Mouse (Mus musculus): Measurements from ENCODE around the gene Numb. TPM values are rescaled to one million over a fixed set of nuclear protein-coding genes. Genes with fewer than 3 reads are reported as not detected.

The Numb gene
- polyA plus RNA-seq, 1 experiment from 2014 or later, result 15.9 TPM

DNA sequence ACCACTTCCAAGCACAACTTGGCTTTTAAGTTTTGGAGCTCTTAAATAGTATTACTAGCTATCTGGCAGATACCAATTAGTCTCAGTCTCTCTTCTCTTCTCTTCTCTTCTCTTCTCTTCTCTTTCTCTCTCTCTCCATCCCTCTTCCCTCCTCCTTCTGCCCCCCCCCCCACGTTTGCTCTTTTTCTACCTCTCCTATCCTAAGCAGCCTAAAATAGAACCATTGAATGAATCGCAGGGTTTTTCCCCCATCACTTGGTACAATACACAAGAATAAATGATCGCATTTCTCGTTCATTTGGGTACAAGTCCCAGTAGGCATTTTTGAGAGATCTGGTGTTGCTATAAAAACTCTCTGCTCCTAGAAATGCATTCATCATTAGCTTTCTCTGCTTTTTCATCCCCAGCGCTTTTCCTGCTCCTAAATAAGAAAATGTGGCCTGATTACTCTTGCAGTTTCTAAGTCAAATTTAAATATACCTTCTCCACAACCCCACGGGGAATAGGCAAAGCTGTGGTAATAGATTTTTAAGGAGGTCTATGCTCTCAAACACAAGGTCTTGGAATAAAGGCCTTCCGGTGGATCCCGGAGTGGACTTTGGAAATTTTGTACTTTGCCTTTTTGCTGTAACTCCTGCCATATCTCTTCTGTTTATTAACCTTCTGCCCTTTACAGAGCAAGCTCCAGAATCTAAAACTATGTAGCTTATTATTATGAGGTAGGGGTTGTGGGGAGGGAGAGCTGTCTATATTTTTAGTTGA is 1.2 kb upstream of the Numb start:
- ATAC-seq (ENCODE audit: insufficient read depth), result no peak
- Histone ChIP-seq H3K4me3 (replicated peaks) (peak overlapping the region; percentile 93), H3K27ac (replicated peaks) (peak overlapping the region; percentile 77), H3K4me2 (peak overlapping the region; percentile 77), H3K9ac (peak overlapping the region; percentile 69), H3K9me3 (replicated peaks) (no peaks in the 10 kb centered on the region), H3K36me3 (replicated peaks) (no peaks in the 10 kb centered on the region), H3K27me3 (no peaks in the 10 kb centered on the region), H3K4me1 (replicated peaks) (peaks cover 29% of the 10 kb centered on the region)
- WGBS (ENCODE audit: insufficient replicate concordance), result 57% methylated on average over 8 of the region's 8 CpGs

GRCm38 (mm10) chr12:83920721-83921441 is 853 bp downstream of the Numb start:
- 0 out of 2 replicates have a peak, but pooled peaks cover 4% of the 10 kb centered on the region for H3K36me3 ChIP-seq (replicated peaks)
- 4% methylated on average over 31 of the region's 31 CpGs for WGBS (ENCODE audit: insufficient replicate concordance)
- no peaks in the 10 kb centered on the region for H3K9me3 ChIP-seq (replicated peaks)
- H3K27ac ChIP-seq (replicated peaks), result peak overlapping the region; percentile 86
- no peaks in the 10 kb centered on the region for H3K27me3 ChIP-seq
- no peak for ATAC-seq (ENCODE audit: insufficient read depth)
- peak overlapping the region; percentile 88 for H3K4me2 ChIP-seq
- peaks cover 29% of the 10 kb centered on the region for H3K4me1 ChIP-seq (replicated peaks)
- peak overlapping the region; percentile 95 for H3K9ac ChIP-seq
- H3K4me3 ChIP-seq (replicated peaks), result peak overlapping the region; percentile 93

DNA sequence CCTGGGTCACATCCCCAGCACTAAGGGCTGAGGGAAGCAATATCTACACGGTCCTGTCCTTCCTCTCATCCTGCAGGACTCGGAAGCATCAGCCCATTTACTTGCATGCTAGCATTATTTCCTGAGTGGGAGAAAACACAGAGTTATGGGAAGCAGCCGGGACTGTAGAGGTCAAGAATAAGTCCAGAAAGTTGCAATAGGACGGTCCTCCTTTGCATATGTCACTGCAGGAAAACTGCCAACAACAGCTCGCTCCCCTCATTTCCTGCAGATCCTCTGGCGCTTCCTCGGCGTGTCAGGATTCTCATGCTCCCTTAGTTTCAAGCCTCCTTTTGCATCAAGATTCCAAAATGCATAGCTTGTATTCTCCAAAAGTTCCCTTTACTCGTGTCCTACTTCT is 4.8 kb downstream of the Numb start:
- no peak overlapping the region for H3K4me2 ChIP-seq
- 0 out of 2 replicates have a peak, but pooled peaks cover 9% of the 10 kb centered on the region for H3K36me3 ChIP-seq (replicated peaks)
- no peak overlapping the region for H3K4me3 ChIP-seq (replicated peaks)
- H3K9me3 ChIP-seq (replicated peaks), result no peaks in the 10 kb centered on the region
- H3K27ac ChIP-seq (replicated peaks), result no peak overlapping the region
- WGBS (ENCODE audit: insufficient replicate concordance), result 61% methylated on average over 9 of the region's 9 CpGs
- ATAC-seq (ENCODE audit: insufficient read depth), result no peak
- H3K27me3 ChIP-seq, result no peaks in the 10 kb centered on the region
- peaks cover 20% of the 10 kb centered on the region for H3K4me1 ChIP-seq (replicated peaks)
- H3K9ac ChIP-seq, result no peak overlapping the region

DNA sequence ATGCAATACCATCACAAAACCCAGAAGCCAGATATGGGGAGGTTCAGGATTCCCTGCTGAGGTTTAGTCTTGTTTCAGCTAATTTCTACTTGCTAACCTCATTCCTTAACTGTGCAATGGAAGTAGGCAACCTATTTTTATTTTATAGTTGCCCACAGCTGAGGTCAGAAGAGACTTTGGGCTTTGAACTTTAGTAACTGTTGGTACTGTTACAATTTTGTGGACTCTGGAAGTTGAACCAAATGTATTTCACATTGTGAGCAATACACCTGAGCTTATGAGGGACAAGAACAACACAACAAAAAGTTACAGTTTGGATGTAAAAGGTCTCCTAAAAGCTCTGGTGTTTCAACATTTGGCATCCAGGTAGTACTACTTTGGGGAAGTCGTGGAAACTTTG is 6.9 kb downstream of the Numb start:
- ATAC-seq (ENCODE audit: insufficient read depth), result no peak
- H3K4me2 ChIP-seq, result no peak overlapping the region
- no peak overlapping the region for H3K4me3 ChIP-seq (replicated peaks)
- H3K4me1 ChIP-seq (replicated peaks), result peaks cover 24% of the 10 kb centered on the region
- H3K9ac ChIP-seq, result no peak overlapping the region
- H3K27ac ChIP-seq (replicated peaks), result no peak overlapping the region
- 0 out of 2 replicates have a peak, but pooled peaks cover 9% of the 10 kb centered on the region for H3K36me3 ChIP-seq (replicated peaks)
- H3K9me3 ChIP-seq (replicated peaks), result no peaks in the 10 kb centered on the region
- no peaks in the 10 kb centered on the region for H3K27me3 ChIP-seq
- WGBS (ENCODE audit: insufficient replicate concordance), result 53% methylated on average over 1 of the region's 1 CpGs

- Histone ChIP-seq H3K4me2 (no peak overlapping the region), H3K27ac (replicated peaks) (no peak overlapping the region)
- 70% methylated on average over 4 of the region's 4 CpGs for WGBS (ENCODE audit: insufficient replicate concordance)
Observed at GRCm38 (mm10) chr12:83914202-83914740, 7.5 kb downstream of the Numb start.

GRCm38 (mm10) chr12:83910451-83910850 is 11.3 kb downstream of the Numb start:
- WGBS (ENCODE audit: insufficient replicate concordance), result 75% methylated on average over 2 of the region's 2 CpGs
- no peak overlapping the region for H3K4me3 ChIP-seq (replicated peaks)
- peak; percentile 64 for ATAC-seq (ENCODE audit: insufficient read depth)
- H3K27ac ChIP-seq (replicated peaks), result peak overlapping the region; percentile 51; the same call in 1 of the 2 replicates
- H3K4me1 ChIP-seq (replicated peaks), result peaks cover 21% of the 10 kb centered on the region
- H3K27me3 ChIP-seq, result no peaks in the 10 kb centered on the region
- H3K9me3 ChIP-seq (replicated peaks), result no peaks in the 10 kb centered on the region
- 0 out of 2 replicates have a peak, but pooled peaks cover 6% of the 10 kb centered on the region for H3K36me3 ChIP-seq (replicated peaks)
- 0 out of 2 replicates have a peak overlapping the region, but pooled peaks have one; percentile 6 for H3K4me2 ChIP-seq
- no peak overlapping the region for H3K9ac ChIP-seq

More at GRCm38 (mm10) chr12:83914202-83914740, 7.5 kb downstream of the Numb start:
- Histone ChIP-seq H3K9me3 (replicated peaks) (no peaks in the 10 kb centered on the region), H3K4me3 (replicated peaks) (no peak overlapping the region), H3K4me1 (replicated peaks) (peaks cover 22% of the 10 kb centered on the region), H3K9ac (no peak overlapping the region), H3K27me3 (no peaks in the 10 kb centered on the region), H3K36me3 (replicated peaks) (0 out of 2 replicates have a peak, but pooled peaks cover 9% of the 10 kb centered on the region)
- ATAC-seq (ENCODE audit: insufficient read depth), result no peak

DNA sequence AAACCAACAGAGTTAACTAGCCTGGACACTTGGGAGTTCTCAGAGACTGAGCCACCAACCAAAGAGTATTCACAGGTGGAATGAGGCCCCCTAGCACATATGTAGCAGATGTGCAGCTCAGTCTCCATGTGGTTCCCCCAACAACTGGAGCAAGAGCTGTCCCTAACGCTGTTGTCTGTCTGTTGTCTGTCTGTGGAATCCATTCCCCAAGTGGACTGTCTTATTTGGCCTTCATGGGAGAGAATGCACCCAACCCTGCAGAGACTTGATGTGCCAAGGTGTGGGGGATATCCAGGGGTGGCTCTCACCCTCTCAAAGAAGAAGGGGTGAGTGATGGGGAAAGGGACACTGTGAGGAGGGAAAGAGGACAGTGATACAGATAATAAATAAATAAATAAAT is 28.8 kb downstream of the Numb start:
- Histone ChIP-seq H3K9ac (no peak overlapping the region), H3K27me3 (no peaks in the 10 kb centered on the region), H3K36me3 (replicated peaks) (0 out of 2 replicates have a peak, but pooled peaks cover 16% of the 10 kb centered on the region), H3K4me2 (no peak overlapping the region), H3K4me3 (replicated peaks) (no peak overlapping the region), H3K9me3 (replicated peaks) (no peaks in the 10 kb centered on the region), H3K4me1 (replicated peaks) (peaks cover 5% of the 10 kb centered on the region; the same call in 1 of the 2 replicates), H3K27ac (replicated peaks) (no peak overlapping the region)
- WGBS (ENCODE audit: insufficient replicate concordance), result 83% methylated on average over 1 of the region's 1 CpGs
- ATAC-seq (ENCODE audit: insufficient read depth), result no peak

DNA sequence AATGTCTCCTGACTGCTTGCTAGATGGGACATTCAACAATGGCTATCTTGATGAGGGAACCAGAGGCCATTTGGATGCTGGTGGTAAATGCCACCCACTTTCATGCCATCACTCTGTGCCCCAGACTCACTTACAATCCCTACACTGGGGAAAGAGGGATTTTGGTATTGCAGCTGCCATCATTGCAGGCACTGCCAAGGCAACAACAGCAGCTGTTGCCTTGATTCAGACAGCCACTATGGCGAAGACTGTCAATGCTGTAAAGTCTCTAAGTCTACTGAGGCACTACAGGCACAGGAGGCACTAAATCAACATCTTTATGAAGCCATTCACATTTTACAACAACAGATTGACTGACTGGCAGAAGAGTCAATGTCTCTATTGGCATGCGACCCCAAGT is 30.5 kb downstream of the Numb start:
- H3K36me3 ChIP-seq (replicated peaks), result 0 out of 2 replicates have a peak, but pooled peaks cover 16% of the 10 kb centered on the region
- H3K27me3 ChIP-seq, result no peaks in the 10 kb centered on the region
- H3K4me3 ChIP-seq (replicated peaks), result no peak overlapping the region
- no peak overlapping the region for H3K9ac ChIP-seq
- no peak overlapping the region for H3K27ac ChIP-seq (replicated peaks)
- H3K4me2 ChIP-seq, result no peak overlapping the region
- peaks cover 12% of the 10 kb centered on the region; the same call in 1 of the 2 replicates for H3K4me1 ChIP-seq (replicated peaks)
- ATAC-seq (ENCODE audit: insufficient read depth), result no peak
- no peaks in the 10 kb centered on the region for H3K9me3 ChIP-seq (replicated peaks)
- 83% methylated on average over 2 of the region's 2 CpGs for WGBS (ENCODE audit: insufficient replicate concordance)

DNA sequence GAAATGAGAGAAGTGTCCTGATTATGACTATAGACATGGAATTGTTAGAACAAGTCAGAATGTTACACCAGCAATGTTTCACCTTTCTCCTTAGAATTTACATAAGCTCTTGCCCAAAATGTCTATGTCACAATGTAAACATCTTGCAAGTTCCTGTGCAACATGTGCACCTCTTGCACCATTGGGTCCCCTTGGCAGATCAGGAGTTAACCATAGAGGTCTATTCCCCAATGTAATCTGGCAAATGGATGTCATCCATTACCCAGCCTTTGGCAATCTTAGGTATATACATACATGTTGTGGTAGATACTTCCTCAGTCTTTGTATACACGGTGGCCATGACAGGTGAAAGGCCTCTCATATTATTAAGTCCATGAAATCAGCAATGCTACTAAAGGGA is 32.6 kb downstream of the Numb start:
- Histone ChIP-seq H3K9me3 (replicated peaks) (no peaks in the 10 kb centered on the region), H3K27ac (replicated peaks) (no peak overlapping the region), H3K4me3 (replicated peaks) (no peak overlapping the region), H3K4me2 (no peak overlapping the region), H3K9ac (no peak overlapping the region), H3K36me3 (replicated peaks) (peaks cover 17% of the 10 kb centered on the region; the same call in 1 of the 2 replicates), H3K4me1 (replicated peaks) (peaks cover 19% of the 10 kb centered on the region; the same call in 1 of the 2 replicates), H3K27me3 (no peaks in the 10 kb centered on the region)
- 69% methylated on average over 1 of the region's 1 CpGs for WGBS (ENCODE audit: insufficient replicate concordance)
- no peak for ATAC-seq (ENCODE audit: insufficient read depth)

- H3K27me3 ChIP-seq, result no peaks in the 10 kb centered on the region
- H3K36me3 ChIP-seq (replicated peaks), result peaks cover 6% of the 10 kb centered on the region; the same call in 1 of the 2 replicates
- 83% methylated on average over 7 of the region's 7 CpGs for WGBS (ENCODE audit: insufficient replicate concordance)
- H3K4me3 ChIP-seq (replicated peaks), result no peak overlapping the region
- H3K9me3 ChIP-seq (replicated peaks), result no peaks in the 10 kb centered on the region
- no peak overlapping the region for H3K9ac ChIP-seq
- no peak overlapping the region for H3K4me2 ChIP-seq
- ATAC-seq (ENCODE audit: insufficient read depth), result no peak
- no peak overlapping the region for H3K27ac ChIP-seq (replicated peaks)
- peaks cover 19% of the 10 kb centered on the region; the same call in 1 of the 2 replicates for H3K4me1 ChIP-seq (replicated peaks)
Observed at GRCm38 (mm10) chr12:83885516-83886285, 36.0 kb downstream of the Numb start.
